Mouse (Mus musculus): ENCODE results near the gene H2-T23. TPM values are rescaled to one million over a fixed set of nuclear protein-coding genes. Genes with fewer than 3 reads are reported as not detected.
"Not testable (repeated sequence)": the region's sequence is repeated elsewhere in the genome, so short reads cannot be mapped to it uniquely, and the experiment has no call there.

H2-T23 gene
- total RNA-seq, 2 experiments from 2014 or later: 13.6 to 17.2 TPM

DNA sequence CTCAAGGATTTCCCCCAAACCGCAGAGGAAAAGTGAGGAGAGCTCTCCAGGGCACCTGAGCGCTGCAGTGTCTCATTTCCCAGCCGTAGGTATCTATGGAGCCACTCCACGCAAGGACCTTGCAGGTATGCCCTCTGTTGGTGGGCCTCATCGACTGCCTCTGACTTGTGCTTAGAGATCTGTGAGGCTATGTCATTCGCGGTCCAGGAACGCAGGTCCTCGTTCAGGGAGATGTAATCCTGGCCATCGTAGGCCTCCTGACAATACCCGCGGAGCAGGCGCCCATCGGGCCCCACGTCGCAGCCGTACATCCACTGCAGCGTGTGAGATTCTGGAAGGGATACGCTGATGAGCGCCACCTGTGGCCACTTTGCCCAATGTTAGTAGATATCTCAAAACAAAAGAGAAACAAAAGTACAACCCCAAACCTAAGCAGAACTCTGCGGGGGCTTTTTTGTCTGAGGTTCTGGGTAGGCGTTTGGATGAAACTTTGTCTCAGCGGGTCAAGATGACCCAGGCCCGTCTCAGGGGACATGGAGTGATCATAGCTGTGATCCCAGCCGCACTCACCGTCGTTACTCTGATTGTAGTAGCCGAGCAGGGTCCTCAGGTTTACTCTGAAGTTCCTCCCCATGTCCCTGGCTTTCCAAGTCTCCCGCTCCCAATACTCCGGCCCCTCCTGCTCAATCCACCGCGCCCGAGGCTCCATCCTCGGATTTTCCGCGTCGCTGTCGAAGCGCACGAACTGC, 898 bp downstream of the H2-T23 start:
- peak overlapping the region; percentile 66 for H3K4me3 ChIP-seq
- H3K27ac ChIP-seq: peak overlapping the region; percentile 47; the same call in 1 of the 2 replicates
- TF ChIP-seq CTCF (IDR thresholded peaks at IDR 0.05): peak; percentile 58
- peak in 1 of 2 experiments; percentile 34 for DNase-seq (ENCODE audit: extremely low spot score in 1 of 2, low spot score in 2 of 2)
- intact Hi-C loops (cut with DNase I): not testable (repeated sequence)

DNA sequence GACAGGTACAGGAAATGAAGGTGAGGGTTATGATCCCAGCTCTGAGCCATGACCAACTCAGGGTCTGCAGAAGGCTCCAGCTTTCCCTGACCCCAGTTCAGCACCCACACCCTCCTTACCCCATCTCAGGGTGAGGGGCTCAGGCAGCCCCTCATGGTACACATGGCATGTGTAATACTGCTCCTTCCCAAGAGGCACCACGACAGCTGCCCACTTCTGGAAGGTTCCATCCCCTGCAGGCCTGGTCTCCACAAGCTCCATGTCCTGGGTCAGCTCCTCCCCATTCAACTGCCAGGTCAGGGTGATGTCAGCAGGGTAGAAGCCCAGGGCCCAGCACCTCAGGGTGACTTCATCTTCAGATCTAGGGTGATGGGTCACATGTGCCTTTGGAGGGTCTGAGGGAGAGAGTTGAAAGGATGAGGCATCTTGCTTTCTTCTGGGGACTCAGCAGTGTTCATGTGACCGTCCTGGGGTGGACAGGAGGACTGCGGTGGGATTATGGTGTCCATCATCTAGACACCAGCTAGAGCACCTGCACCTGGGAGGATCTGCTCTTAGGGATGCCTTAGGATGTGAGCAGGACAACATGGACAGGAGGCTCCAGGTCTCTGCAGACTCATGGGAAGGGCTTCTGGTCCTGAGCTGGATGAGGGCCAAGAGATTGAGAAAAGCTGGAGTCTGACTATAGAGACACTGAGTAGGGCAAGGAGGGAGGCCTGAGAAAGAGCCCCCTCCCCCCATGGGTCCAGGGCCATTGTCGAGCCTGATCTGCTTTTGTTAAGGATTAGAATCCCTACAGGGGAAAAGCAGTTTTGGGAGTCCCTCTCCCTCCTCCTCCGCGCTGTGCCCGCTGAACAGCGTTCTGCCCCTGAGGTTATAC, 1.7 kb downstream of the H2-T23 start:
- H3K27ac ChIP-seq; DNase-seq (ENCODE audit: extremely low spot score in 1 of 2, low spot score in 2 of 2); intact Hi-C loops (cut with DNase I): not testable (repeated sequence)
- peak overlapping the region; percentile 66 for H3K4me3 ChIP-seq

GRCm38 (mm10) chr17:36030046-36030702, 2.5 kb downstream of the H2-T23 start:
- H3K27ac ChIP-seq; DNase-seq (ENCODE audit: extremely low spot score in 1 of 2, low spot score in 2 of 2); H3K4me3 ChIP-seq; intact Hi-C loops (cut with DNase I): not testable (repeated sequence)

DNA sequence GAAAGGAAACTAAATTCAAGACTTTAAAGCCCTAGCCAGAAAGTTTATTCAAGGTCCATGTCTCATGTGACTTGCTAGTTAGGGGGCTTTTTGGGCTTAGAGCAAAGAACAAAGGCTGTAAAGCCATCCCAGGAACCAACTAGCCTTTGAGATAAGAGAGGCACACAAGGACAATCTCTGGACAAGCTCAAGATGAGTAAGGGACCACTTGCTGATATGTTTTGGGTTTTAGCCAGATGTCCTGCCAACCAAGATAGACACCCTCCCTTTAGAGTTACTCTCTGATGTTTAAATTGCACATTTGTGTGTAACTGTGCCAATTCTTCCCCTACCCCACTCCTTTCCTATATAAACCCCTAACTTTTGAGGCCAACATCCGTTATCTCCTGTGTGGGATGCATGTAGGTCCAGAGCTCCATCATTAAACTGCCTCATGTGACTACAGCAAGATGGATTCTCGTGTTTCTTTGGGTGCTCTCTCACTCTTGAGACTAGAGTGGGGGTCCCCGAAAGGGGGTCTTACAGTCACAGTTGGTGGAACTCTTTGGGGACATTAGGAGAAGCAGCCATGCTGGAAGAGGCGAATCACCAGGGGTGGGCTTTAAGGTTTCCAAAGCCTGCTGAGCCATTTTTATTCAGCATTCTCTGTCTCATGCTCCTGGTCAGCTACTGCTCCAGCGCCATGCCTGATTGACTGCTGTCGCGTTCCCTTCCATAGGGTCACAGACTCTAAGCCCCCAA, 3.6 kb downstream of the H2-T23 start:
- intact Hi-C loops (cut with DNase I): no loop called here
- no peak for TF ChIP-seq CTCF (IDR thresholded peaks at IDR 0.05)
- no peak for DNase-seq (ENCODE audit: extremely low spot score in 1 of 2, low spot score in 2 of 2)

DNA sequence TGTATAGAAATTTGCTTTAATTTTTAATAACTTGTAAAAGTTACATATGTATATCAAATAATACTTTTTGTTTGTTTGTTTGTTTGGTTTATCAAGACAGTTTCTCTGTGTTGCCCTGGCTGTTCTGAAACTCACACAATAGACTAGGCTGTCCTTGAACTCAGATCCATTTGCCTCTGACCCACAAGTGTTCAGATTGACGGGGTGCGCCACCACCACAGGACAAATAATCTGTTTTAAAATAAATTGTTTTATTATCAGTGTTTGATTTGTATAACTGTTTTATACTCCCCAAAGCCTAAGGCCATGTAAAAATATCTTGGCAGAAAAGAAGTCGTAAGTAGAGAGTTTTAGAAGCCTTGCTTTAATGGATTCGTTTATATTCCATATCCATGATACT, 5.0 kb downstream of the H2-T23 start:
- Histone ChIP-seq H3K4me3 (no peak overlapping the region), H3K27ac (no peak overlapping the region)
- TF ChIP-seq CTCF (IDR thresholded peaks at IDR 0.05): no peak
- DNase-seq (ENCODE audit: extremely low spot score in 1 of 2, low spot score in 2 of 2): no peak
- intact Hi-C loops (cut with DNase I): no loop called here

More for the DNA sequence above, 3.6 kb downstream of the H2-T23 start:
- H3K27ac ChIP-seq: no peak overlapping the region
- no peak overlapping the region for H3K4me3 ChIP-seq

DNA sequence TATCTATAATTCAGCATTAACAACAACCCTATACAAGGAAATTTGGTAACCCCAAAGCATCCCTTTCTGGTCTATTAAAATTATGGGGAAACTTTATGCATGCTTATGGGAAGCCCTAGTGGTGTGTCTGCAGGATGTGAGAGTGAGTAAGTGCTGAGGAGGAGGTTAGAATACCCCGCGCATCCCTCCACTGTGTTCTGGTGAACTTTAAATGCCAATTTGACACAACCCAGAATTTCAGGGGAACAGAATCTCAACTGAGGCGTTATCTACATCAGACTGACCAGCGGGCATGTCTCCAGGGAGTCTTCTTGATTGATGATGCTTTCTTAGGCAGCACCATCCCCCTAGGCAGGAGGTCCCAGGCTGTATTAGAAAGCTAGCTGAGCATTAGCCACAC, 6.8 kb downstream of the H2-T23 start:
- intact Hi-C loops (cut with DNase I): no loop called here

DNA sequence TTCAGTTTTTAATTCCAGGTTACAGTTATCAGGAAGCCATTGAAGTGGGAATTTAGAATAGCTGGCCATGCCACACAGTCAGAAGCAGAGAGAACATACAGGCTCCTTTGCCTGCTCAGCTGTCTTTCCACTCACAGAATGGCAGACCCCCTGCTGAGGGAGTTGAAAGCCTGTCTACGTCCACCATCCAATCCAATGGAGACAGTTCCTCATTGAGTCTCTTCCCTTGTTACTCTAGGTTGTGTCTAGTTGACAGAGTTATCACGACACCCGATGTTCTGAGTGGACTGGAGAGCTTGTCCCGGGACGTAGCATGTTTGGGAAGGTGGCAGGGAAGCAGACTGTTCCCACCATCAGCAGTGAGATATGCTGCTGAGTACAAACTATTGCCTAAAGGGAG, 7.5 kb downstream of the H2-T23 start:
- TF ChIP-seq CTCF (IDR thresholded peaks at IDR 0.05): no peak
- H3K27ac ChIP-seq: peak overlapping the region; percentile 8; the same call in 1 of the 2 replicates
- no peak overlapping the region for H3K4me3 ChIP-seq
- no peak for DNase-seq (ENCODE audit: extremely low spot score in 1 of 2, low spot score in 2 of 2)
- intact Hi-C loops (cut with DNase I): no loop called here

More for the DNA sequence above, 6.8 kb downstream of the H2-T23 start:
- H3K4me3 ChIP-seq: no peak overlapping the region
- no peak overlapping the region; the same call in 1 of the 2 replicates for H3K27ac ChIP-seq
- DNase-seq (ENCODE audit: extremely low spot score in 1 of 2, low spot score in 2 of 2): no peak
- no peak; the same call in 1 of the 2 replicates for TF ChIP-seq CTCF (IDR thresholded peaks at IDR 0.05)

GRCm38 (mm10) chr17:36023710-36024654, 8.7 kb downstream of the H2-T23 start:
- peak overlapping the region; percentile 69 for H3K27ac ChIP-seq
- no peak for DNase-seq (ENCODE audit: extremely low spot score in 1 of 2, low spot score in 2 of 2)
- no peak for TF ChIP-seq CTCF (IDR thresholded peaks at IDR 0.05)
- intact Hi-C loops (cut with DNase I): no loop called here
- no peak overlapping the region for H3K4me3 ChIP-seq

DNA sequence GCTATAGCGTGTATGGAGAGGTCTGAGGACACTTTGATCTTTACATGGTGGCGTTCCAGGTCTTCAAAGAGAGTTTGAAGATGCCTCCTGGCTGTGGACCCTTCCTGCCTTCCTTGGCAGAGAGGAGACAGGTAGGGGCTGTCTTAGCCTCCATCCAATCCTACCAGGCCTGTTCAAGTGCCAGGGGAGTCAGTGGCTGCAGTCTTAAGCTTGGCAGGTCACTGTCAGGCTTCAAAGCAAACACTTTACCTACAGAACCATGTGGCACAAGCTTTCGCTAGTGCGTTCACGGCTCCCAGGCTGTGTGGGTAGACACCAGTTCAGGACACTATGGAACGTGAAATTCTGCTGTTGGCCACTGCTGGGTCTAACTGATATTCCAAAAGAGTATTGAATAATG, 9.7 kb downstream of the H2-T23 start:
- intact Hi-C loops (cut with DNase I): no loop called here
- Histone ChIP-seq H3K4me3 (no peak overlapping the region), H3K27ac (peak overlapping the region; percentile 69; the same call in 1 of the 2 replicates)
- no peak for DNase-seq (ENCODE audit: extremely low spot score in 1 of 2, low spot score in 2 of 2)
- no peak for TF ChIP-seq CTCF (IDR thresholded peaks at IDR 0.05)

DNA sequence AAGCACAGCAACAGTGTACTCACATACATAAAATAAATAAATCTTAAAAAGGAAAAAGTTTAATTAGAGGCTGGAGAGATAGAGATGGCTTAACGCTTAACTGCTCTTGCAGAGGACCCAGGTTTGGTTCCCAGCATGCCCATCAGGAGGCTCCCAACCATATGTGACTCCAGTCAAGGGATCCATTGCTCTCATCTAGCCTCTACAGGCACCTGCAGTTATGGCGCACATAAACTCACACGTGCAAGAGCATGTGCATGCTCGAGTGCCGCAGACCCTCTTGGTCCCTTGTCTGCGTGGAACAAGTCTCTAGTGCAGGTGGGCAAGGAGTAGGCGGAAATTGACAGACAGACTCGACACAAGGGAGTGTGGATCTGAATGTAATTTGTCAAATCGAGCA, 10.6 kb downstream of the H2-T23 start:
- intact Hi-C loops (cut with DNase I): no loop called here
- TF ChIP-seq CTCF (IDR thresholded peaks at IDR 0.05): no peak
- Histone ChIP-seq H3K4me3 (no peak overlapping the region), H3K27ac (peak overlapping the region; percentile 24; the same call in 1 of the 2 replicates)
- no peak for DNase-seq (ENCODE audit: extremely low spot score in 1 of 2, low spot score in 2 of 2)

Data from left cerebral cortex, adult 2 months (tissue).